ENCODE assay signal across 15 mouse cellular contexts in genomic region chr1:68666831-68667601, GRCm38 (mm10).
"Had no signal": no experiment of that assay in that cellular context is flagged by ENCODE, and none has a peak within 500 bp of the region (broad histone marks: within the 10 kb centered on the region; RNA-seq: fewer than 3 reads in every experiment).

No protein-coding gene starts in this region.

- ATAC-seq: lung, postnatal 0 days had no signal

- H3K9ac ChIP-seq: kidney, embryonic 15.5 days; limb, embryonic 12.5 days; liver, embryonic 14.5 days; neural tube, embryonic 12.5 days; stomach, embryonic 15.5 days had no signal

- H3K4me1 ChIP-seq: kidney, embryonic 15.5 days; limb, embryonic 12.5 days; midbrain, embryonic 10.5 days; neural tube, embryonic 12.5 days; stomach, embryonic 15.5 days had no signal

- H3K4me2 ChIP-seq: kidney, embryonic 15.5 days; limb, embryonic 12.5 days; neural tube, embryonic 12.5 days; stomach, embryonic 15.5 days had no signal

- H3K27me3 ChIP-seq: kidney, embryonic 15.5 days; limb, embryonic 12.5 days; neural tube, embryonic 12.5 days; stomach, embryonic 15.5 days had no signal

- H3K4me3 ChIP-seq: kidney, embryonic 15.5 days; limb, embryonic 12.5 days; midbrain, embryonic 10.5 days; neural tube, embryonic 12.5 days; stomach, embryonic 15.5 days had no signal

- H3K36me3 ChIP-seq: kidney, embryonic 15.5 days; limb, embryonic 12.5 days; midbrain, embryonic 10.5 days; neural tube, embryonic 12.5 days; stomach, embryonic 15.5 days had no signal

- H3K27ac ChIP-seq: kidney, embryonic 15.5 days; limb, embryonic 12.5 days; liver, embryonic 14.5 days; midbrain, embryonic 10.5 days; neural tube, embryonic 12.5 days; stomach, embryonic 15.5 days had no signal

- DNase-seq: kidney, adult 18-20 months; kidney, postnatal 14 days; liver; lung, adult 18-20 months; lung, postnatal 4 days; midbrain, embryonic 14.5 days; right cerebral cortex, postnatal 14 days; thymus, postnatal 4 days had no signal

- H3K9me3 ChIP-seq: kidney, embryonic 15.5 days; limb, embryonic 12.5 days; midbrain, embryonic 10.5 days; neural tube, embryonic 12.5 days; stomach, embryonic 15.5 days had no signal
